Mouse (Mus musculus) left cerebral cortex, postnatal 25 days (tissue): Measurements from ENCODE around the gene Hnrnpll. TPM values are rescaled to one million over a fixed set of nuclear protein-coding genes. Genes with fewer than 3 reads are reported as not detected.
"Not testable (repeated sequence)": the region's sequence is repeated elsewhere in the genome, so short reads cannot be mapped to it uniquely, and the experiment has no call there.

Experiments used
- DNase-seq, 2 experiments: peaks; one replicate each; pipeline ENCODE4 v3.0.0; 2022; ENCODE audit warnings: low spot score in 2 of 2, mixed read lengths in 1 of 2
- intact Hi-C: fragments of 180-260 bp; cut with DNase I; formaldehyde crosslinking; loops from one replicate; pipeline ENCODE4 v1.15.1; 2025
- total RNA-seq, 2 experiments: library from RNA; stranded (reverse); gene quantifications; 2 replicates each; pipeline ENCODE4 v1.2.3; 2021

Gene Hnrnpll
- total RNA-seq, 2 experiments from 2014 or later: 55.4 to 63.6 TPM

GRCm38 (mm10) chr17:80009926-80010325, 52.2 kb downstream of the Hnrnpll start:
- no peak for DNase-seq
- intact Hi-C loops: no loop called here

GRCm38 (mm10) chr17:80008847-80009246, 53.3 kb downstream of the Hnrnpll start:
- intact Hi-C loops: no loop called here
- DNase-seq: peak in 1 of 2 experiments; percentile 63

- intact Hi-C loops: loop anchor here (2.0 to 5.0 kb wide), 2 partner anchors 142 to 302 kb away; no protein-coding TSS in a partner anchor
- peak; percentile 27 to 44 for DNase-seq
These were observed 57.5 kb downstream of the Hnrnpll start for GRCm38 (mm10) chr17:80004345-80005239.

GRCm38 (mm10) chr17:80003851-80004250, 58.3 kb downstream of the Hnrnpll start:
- not testable (repeated sequence) for DNase-seq
- intact Hi-C loops: loop anchor here (2.0 to 5.0 kb wide), 2 partner anchors 141 to 302 kb away; no protein-coding TSS in a partner anchor

- intact Hi-C loops: loop anchor here (5.0 kb wide), 1 partner anchor 300 kb away; no protein-coding TSS in a partner anchor
- DNase-seq: no peak
These were observed 59.7 kb downstream of the Hnrnpll start for GRCm38 (mm10) chr17:80002385-80002852.

- intact Hi-C loops: loop anchor here (5.0 kb wide), 1 partner anchor 297 kb away; no protein-coding TSS in a partner anchor
- no peak for DNase-seq
These were observed 62.5 kb downstream of the Hnrnpll start for GRCm38 (mm10) chr17:79999631-80000030.

GRCm38 (mm10) chr17:79998986-79999385, 63.1 kb downstream of the Hnrnpll start:
- intact Hi-C loops: no loop called here
- no peak for DNase-seq

- intact Hi-C loops: no loop called here
- no peak for DNase-seq
These were observed 66.9 kb downstream of the Hnrnpll start for GRCm38 (mm10) chr17:79995091-79995691.

- intact Hi-C loops: loop anchor here (5.0 kb wide), 1 partner anchor 85 kb away; no protein-coding TSS in a partner anchor
- DNase-seq: no peak
These were observed 70.0 kb downstream of the Hnrnpll start for GRCm38 (mm10) chr17:79992114-79992513.

- DNase-seq: no peak
- intact Hi-C loops: loop anchor here (5.0 kb wide), 1 partner anchor 84 kb away; no protein-coding TSS in a partner anchor
These were observed 70.8 kb downstream of the Hnrnpll start for GRCm38 (mm10) chr17:79991166-79991958.

GRCm38 (mm10) chr17:79990161-79990560, 72.0 kb downstream of the Hnrnpll start:
- no peak for DNase-seq
- intact Hi-C loops: loop anchor here (5.0 kb wide), 1 partner anchor 83 kb away; no protein-coding TSS in a partner anchor

GRCm38 (mm10) chr17:79984450-79984849, 77.7 kb downstream of the Hnrnpll start:
- DNase-seq: no peak
- intact Hi-C loops: no loop called here

- intact Hi-C loops: no loop called here
- no peak for DNase-seq
These were observed 79.1 kb downstream of the Hnrnpll start for GRCm38 (mm10) chr17:79982955-79983529.

GRCm38 (mm10) chr17:79982548-79982947, 79.6 kb downstream of the Hnrnpll start:
- no peak for DNase-seq
- intact Hi-C loops: no loop called here

- DNase-seq: no peak
- intact Hi-C loops: no loop called here
These were observed 80.2 kb downstream of the Hnrnpll start for GRCm38 (mm10) chr17:79981758-79982481.

GRCm38 (mm10) chr17:79981348-79981747, 80.8 kb downstream of the Hnrnpll start:
- intact Hi-C loops: no loop called here
- no peak for DNase-seq

- DNase-seq: no peak
- intact Hi-C loops: no loop called here
These were observed 81.6 kb downstream of the Hnrnpll start for GRCm38 (mm10) chr17:79980421-79981120.
